Mouse (Mus musculus) 3134 (cell line): ENCODE measurements at regions not wholly inside any gene's neighbourhood (a gene's known extent, or its start where the extent isn't known, plus 50 kb on each side); places are given as distances from the start of the nearest gene placed in this dataset.

Experiments used
- DNase-seq: peaks from one replicate; pipeline ENCODE4 v3.0.0-alpha.2; 2011; ENCODE audit warnings: low spot score; ENCODE audit not compliant: insufficient read length; ENCODE audit errors: extremely low read depth

DNA sequence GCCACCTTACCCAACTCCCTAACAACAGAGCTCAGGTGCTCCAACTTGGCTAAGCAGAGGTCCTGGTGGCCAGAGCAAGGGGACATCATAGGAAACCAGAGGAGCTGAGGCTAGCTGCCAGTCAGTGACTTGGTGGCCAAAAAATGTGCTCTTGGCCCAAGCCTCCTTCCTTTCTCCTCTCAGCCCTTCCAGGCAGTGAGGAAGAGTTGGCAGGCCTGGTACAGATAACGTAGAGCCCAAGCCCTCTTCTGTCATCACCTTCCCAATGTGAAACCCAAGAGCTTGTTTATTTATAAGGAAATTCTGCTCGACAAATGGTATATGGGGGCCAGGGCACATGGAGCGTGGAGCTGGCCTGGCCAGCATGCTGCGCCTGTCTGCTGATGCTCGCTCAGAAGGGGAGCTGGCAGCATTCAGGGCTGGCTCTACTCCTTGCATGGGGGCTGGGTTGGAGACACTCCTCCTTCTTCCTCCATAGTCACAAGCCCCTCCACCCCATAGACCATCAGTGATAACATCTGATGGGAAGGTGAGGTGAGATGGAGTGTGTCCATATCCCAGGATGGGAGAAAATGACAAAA is 156.1 kb downstream of the Fgf18 start:
- no peak for DNase-seq

DNA sequence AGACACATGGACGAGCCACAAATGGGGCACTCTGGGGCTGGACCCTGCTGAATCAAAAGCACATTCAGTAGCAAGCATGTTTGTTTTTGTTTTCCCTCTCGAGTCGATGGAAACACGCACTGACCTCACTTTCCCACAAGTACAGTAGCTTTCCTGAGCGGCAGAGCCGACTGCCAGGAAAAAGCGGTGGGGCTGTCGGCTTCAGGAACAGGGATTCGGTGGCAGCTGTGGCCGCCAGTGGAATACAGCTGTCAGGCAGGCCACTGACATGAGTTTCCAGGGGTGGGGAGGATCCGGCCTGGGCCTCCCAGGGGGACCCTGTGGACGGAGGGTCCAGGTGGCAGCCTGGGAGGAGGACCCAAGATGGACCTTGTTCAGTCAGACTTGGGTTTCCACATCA is 157.0 kb downstream of the Fgf18 start:
- no peak for DNase-seq

DNA sequence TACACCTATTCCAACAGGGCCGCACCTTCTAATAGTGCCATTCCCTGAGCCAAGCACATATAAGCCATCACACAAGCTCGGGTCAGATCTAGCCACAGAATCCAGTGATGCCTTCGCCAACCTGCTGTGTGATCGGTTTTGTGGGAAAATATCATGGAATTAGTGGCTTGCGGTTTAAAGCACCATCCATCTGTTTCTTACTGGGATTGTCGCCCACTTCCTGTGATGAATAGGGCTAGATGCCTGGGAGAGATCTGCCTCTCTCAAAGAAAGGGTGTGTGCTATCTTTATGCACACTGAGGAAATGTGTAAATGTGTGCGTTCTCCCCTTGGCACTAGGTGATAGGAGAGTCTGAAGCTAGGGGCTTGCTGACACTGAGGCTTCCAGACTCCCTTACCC is 154.5 kb upstream of the Smim23 start:
- no peak for DNase-seq

DNA sequence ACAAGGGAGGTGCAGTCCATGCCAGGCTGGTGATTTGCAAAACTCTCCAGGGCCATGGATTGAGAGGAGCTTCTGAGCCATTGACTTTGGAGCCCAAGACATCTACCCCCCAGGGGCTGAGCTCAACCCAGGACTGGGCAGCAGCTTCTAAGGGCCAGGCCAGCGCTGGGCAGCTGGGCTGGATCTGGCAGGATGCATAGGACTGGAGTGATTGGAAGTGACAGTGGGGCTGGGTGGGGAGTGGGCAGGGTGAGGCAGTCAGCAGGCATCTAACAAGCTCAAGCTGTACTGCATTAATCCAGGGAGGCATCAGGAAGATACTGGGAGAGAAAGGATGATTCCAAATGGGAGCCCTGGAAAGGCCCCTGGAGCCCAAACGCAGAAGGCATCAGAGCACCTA is 152.2 kb upstream of the Smim23 start:
- no peak for DNase-seq

DNA sequence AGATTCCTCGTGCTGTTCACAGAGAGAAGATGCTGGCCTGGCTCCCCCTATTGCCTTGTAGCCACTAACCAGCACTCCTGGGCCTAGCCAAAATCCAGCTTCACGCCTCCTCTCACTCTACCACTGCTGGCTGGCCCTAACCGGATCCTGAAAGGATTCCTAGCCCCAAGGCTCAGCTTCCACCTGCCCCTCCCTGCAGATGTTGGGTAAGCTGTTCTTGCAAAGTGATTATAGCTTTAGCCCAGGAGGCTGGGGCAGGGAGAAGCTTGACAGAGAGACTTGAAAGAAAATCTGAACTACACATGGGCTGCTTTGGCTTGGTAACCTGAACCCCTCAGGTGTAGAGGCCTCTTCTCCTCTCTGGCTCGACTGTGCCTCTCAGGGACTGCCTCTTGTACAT is 149.0 kb upstream of the Smim23 start:
- DNase-seq: no peak

DNA sequence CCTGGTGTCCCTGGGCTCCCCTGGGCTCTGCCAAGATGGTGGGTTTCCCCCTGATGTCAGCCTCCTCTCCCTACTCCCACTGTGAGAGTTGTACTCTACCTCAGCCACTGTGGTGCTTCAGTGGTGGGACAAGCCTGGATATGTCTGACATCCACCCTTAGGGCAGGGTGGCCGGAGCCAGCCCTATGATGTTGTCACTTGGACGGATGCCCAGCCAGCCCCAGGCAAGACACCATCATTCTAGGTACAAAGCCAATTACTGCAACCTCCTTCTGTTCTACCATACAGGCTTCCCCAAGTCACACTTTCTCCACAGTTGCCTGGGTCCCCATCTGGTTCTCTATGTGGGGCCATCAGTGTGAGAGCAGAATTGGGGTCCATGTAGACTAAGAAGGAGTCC is 141.0 kb upstream of the Smim23 start:
- DNase-seq: peak; percentile 15

DNA sequence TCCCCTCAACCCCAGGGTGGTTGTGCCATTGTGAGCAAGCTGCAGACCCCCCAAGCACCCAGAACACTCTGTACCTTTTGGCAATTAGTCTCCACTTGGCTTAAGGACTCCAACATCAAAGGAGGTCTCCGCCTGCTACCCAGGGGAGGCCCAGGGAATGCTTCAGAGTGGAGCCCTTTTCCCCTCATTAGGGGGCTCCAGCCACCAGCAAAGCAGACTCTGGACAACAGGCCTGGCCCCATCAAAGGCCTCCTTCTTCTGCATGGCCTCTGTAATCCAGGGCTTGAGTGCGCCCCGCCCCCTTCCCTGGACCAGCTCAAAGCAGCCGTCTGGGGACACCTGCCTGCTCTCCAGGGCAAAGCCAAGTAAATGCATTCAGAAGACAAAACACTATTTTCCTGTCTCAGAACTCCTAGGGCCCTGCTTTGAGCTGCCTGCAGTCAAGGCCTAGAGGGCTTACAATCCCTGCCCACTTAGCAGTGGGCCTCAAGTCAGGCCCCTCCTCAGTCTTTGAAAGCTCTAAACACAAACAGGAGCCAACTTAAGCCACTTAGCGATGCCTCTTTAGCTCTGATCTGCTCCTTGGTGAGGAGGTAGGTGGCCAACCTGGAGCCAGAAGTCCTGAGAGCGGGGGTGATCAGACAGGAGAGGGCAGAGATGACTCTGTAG is 139.4 kb upstream of the Smim23 start:
- no peak for DNase-seq

DNA sequence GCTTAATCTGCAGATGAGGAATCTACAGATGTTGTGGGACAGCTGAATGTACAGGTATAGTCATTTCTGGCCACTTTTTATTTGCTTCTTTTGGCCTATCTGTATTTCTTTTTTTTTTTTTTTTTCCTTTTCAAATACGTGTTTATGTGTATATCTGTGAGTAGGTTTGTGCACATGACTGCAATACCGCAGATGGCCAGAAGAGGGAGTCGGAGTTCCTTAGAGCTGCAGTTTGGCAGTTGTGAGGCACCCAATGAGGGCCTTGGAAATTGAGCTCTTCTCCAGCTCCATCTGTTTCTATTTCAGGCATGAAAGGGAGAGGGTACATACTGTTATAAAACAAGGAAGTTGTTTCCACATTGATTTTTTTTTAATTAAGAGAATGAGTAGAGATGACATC is 137.2 kb upstream of the Smim23 start:
- DNase-seq: no peak

DNA sequence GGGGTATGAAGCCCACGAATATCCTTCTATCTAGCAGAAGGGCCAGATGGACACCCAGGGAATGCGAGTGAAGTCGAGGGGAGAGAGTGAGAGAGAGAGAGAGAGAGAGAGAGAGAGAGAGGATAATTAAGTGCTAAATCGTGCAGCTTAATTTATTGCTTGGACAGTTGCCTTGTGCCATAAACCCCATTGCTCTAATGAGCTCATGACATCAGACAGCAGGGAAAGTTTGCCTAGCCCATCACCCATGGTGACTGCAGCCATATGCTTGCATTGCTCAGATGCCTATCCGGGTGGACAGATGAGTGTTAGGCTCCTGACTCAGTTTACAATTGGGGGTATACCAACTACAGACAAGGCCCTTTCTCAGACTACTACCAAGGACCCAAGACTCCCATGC is 134.6 kb upstream of the Smim23 start:
- DNase-seq: no peak

DNA sequence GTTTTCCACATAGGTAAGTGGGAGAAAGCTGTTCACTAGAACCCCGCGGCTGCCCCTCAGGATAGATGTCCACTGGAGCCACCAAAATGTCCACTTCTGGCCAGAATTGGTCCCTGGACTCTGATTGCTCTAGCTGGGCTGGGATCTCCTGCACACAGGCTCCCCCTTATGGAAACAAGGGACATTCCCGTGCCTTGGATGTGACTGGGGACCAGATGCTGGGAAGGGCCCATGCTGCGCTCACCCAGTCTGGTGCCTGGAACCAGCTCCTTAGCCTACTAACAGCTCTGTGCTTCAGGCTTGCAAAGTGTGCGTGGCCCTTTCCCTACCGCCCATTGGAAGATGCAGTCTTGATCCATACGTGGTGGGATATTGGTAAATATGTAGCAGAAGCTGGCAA is 132.6 kb upstream of the Smim23 start:
- DNase-seq: no peak

DNA sequence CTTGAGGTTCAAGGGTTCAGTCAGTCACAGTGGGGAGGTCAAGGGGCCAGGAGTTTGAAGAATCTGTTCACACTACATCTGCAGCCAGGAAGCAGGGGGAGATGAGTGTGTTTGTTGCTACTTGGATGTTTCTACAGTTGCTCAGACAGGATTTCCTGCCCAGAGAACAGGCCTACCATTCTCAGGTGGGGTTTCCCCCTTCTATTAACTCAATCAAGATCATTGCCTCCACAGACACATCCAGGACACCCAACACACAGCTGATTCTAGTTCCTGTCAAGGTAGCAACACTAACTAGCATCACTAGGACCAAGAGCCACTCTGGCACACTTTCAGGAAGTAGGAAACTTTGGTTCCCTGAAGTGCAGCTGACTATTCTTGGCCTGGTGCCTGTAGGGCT is 127.9 kb upstream of the Smim23 start:
- DNase-seq: no peak

DNA sequence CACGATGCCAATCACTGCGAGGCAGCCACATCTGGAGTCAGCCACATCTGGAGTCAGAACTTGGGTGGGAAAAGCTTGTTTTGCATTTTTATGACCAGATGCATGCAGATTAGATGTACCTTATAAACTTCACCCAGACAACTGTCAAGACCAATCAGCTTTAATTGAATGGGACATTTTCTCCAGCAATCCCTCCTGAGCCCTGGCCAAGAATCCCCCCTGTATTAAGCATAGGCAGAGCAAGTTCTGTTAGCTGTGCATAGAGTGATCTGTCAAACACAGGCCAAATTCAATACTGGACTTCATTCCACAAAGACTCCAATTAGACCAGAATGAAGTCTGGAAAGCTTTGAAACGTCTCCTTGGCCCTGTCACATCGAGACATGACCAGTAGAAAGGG is 123.7 kb upstream of the Smim23 start:
- DNase-seq: no peak

DNA sequence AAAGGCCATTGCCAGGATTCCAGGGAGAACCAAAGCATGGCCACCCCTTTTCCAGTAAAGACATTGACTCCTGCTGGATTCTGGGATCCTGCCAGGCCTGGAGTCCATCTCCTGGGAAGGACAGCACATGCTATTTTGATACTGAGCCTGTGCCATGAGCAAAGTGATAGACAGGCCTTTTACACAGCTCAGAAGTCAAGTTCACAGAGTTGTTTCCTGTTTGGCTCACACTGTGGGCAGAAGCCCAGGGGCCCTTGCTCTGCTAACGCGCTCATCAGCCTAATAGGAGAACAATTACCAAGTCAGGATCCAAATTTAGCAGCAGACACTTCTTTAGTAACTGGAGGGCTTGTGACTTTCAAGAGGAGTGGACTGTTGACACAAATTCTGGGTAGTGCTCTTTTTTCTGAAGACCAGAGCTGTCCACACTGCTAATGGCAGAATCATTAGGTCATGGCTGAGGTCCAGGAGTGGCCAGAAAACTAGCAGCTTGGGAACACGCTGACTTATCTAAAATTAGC is 122.1 kb upstream of the Smim23 start:
- DNase-seq: no peak

DNA sequence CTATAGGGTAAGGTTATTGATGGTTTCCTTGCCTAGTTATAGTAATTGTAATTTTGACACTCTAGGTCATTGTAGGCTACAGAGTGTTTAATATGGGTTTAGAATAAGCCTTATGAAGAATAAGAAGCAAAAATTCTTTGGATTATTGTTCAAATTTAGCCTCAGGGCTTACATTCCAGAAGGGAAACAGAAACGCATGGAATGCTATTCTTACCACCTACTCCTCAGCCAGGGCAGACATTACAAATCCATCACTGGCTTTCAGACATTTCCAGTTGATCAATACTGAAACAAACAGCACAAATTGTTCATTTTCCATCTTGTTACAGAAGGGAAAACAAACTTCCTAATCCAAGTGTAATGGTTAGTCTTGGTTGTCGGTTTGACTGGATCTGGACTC is 120.7 kb upstream of the Smim23 start:
- DNase-seq: no peak

DNA sequence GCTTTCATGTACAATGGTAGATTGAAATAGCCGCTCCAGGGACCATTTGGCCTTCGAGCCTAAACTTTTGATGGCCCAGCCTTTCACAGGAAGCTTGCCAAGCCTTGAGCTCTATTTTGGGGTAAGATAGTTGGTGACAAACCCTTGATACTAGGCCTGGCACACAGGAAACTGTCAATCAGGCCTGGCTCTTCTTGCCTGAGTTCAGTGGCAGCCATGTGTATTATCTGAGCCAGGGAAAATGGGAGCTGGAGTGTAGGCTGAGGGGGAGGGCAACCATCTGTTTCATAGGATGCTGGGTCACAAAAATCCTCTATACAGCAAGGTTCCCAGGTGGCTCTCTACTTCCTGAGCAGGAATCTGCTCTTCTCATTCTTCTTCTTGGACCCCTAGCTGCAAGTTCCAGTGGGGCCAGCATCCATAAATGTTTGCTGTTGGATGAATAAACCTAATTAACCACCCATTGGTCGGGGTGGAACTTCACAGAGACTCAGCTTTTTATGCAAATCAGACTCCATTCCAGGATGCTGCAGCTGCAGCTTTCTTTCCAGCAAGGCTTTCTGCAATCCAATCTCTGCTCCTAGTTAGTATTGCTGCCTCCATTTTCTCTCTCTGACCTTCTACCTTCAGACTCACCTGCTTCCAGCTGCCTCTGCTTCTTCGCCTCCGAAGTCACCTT is 117.1 kb upstream of the Smim23 start:
- DNase-seq: no peak

DNA sequence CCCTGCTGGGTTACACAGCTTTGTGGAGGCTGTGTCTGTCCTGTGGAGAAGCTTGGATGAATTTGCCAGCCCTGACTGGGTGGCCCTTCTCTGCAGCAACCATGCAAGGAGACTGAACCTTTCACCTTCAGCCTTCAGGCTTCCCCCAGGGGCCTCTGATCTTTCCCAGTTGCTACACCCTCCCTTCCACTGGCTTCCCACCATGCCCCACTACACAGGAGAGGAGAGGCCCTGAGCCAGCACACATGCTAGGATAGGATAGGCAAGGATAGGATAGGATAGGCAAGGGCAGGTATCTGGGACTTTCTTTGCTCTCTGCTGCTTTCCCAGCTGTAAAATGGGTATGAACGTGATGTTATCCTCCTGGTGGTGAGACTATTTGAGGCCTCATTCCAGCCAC is 114.7 kb upstream of the Smim23 start:
- DNase-seq: no peak

DNA sequence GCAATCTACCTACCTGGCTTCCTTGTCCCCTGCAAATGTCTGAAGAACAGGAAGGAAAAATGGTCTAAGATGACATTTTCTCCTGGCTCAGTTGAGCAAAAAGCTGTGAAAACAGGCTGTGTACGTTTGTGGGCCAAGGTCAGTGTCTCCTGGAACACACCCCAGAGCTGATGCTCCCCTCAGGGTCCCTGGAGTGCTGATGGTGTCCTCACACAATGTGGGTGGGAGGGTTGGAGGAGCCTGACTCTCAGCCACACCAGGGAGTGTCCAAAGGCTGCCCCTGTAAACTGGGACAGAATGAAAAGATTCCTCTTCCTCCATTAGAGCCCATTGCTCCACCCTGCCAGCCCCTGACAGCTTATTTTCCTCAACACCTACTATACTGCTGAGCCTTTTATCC is 112.8 kb upstream of the Smim23 start:
- DNase-seq: no peak

DNA sequence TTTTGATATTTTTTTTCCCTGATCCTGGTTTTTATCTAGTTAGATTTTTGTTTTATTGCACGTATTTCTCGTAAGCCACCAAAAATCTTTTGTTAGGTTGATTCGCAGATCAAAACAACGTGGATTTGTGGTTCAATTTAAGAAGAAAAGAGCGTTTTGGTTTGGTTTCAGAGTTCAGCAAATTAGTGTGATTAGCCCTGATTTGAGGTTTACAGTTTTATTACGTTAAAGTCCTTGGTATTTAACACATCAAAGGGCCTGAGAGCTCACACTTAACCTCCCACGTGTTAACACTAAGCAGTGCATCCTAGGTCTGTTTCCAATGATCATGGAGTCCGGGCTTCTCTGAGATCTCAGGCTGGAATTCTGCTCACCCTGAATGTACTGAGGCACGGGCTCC is 107.5 kb upstream of the Smim23 start:
- no peak for DNase-seq

DNA sequence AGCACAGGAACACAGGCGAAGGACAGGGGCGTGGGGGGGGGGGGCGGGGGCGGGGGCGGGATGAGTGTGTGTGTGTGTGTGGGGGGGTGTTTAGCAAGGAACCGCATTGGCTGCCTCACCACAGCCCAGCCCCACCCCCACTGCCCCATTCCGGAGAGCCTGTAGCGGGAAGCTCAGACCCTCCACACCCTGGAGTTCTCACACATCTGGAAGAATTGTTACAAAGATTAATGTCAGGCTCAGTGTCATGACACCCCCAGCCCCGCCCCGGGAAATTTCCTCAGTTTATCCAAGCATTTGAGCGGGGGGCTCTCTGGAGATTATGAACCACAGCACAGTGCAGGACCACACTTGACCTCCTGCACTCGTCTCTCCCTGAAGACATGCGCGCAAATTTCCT is 106.6 kb upstream of the Smim23 start:
- no peak for DNase-seq

DNA sequence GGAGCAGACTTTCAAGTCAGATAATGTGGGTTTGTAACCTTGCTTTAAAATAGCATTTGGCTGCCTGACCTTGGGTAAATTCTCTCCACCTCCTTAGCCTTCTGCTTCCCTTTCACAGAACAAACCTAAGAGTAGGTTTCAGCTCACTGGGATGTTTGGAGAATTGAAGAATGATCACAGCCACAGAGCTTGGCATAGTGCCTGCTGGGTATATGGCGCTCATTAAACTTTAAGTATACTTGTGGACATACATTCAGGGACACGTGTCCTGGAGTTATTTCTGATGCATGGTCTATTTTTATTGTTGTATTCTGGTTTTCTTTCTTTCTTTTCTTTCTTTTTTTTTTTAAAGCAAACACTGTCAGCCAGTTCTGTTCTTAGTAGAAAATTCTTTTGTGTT is 104.4 kb upstream of the Smim23 start:
- DNase-seq: no peak

DNA sequence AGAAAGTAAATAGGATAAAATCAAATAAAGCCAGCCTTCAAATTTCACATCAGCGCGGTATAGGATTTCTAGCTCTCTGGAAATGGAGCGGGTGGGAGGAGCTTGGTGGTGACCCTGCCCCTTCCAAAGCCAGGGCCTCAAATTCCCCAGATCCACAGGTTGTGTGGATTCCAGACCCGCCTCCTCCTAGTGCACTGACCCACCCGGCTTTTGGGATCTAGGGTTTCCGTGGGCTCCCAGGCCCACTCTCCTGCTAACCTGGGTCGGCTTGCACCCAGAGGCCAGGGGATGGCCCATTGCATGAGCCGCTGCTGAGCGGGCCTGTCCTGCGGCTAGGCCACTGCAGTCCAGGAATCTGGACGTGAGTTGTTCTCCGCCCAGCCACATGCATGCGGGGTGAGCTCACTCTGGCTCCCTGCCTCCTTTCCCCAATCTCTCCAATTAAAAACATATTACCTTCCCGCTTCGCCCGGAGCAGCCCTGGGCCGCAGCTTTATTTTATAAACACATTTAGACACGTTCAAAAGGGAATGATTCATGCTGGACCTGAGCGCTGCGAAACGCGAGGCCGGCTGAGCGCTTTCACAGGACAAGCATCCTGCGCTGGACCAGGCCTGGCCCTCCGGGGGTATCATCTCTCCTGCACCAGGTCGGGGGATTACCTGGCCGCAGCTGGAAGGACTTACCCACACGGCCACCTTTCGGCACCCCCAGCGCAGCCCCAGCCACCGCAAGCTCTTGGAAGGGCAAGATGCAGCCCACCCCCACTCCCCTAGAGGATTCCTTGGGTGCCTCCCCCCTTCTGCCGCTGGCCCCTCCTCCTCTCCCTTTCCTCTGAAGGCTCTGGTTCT is 101.2 kb upstream of the Smim23 start:
- DNase-seq: no peak
